Mouse (Mus musculus): ENCODE measurements at regions not wholly inside any gene's neighbourhood (a gene's known extent, or its start where the extent isn't known, plus 50 kb on each side); places are given as distances from the start of the nearest gene placed in this dataset.

GRCm38 (mm10) chr6:143528898-143529297, 361.9 kb downstream of the Etnk1 start:
- Histone ChIP-seq H3K36me3 (replicated peaks; ENCODE audit: control insufficient read depth, insufficient read depth) (no peaks in the 10 kb centered on the region), H3K9ac (no peak overlapping the region), H3K27me3 (ENCODE audit: control insufficient read depth, insufficient read depth, low read length) (no peaks in the 10 kb centered on the region), H3K4me3 (replicated peaks; ENCODE audit: low read length) (no peak overlapping the region), H3K4me1 (replicated peaks; ENCODE audit: control insufficient read depth, insufficient read depth, low read length) (no peaks in the 10 kb centered on the region), H3K4me2 (replicated peaks) (no peak overlapping the region), H3K9me3 (ENCODE audit: control insufficient read depth, low read length) (no peaks in the 10 kb centered on the region), H3K27ac (no peak overlapping the region)
- DNase-seq (ENCODE audit: low spot score) (no peak), ATAC-seq (ENCODE audit: low FRiP score) (no peak)
- WGBS, result 92% methylated on average over 7 of the region's 7 CpGs

- no peak for DNase-seq (ENCODE audit: low spot score)
- Histone ChIP-seq H3K27me3 (ENCODE audit: control insufficient read depth, insufficient read depth, low read length) (no peaks in the 10 kb centered on the region), H3K4me1 (replicated peaks; ENCODE audit: control insufficient read depth, insufficient read depth, low read length) (no peaks in the 10 kb centered on the region), H3K27ac (no peak overlapping the region), H3K9me3 (ENCODE audit: control insufficient read depth, low read length) (no peaks in the 10 kb centered on the region), H3K9ac (no peak overlapping the region), H3K36me3 (replicated peaks; ENCODE audit: control insufficient read depth, insufficient read depth) (no peaks in the 10 kb centered on the region), H3K4me2 (replicated peaks) (no peak overlapping the region), H3K4me3 (replicated peaks; ENCODE audit: low read length) (no peak overlapping the region)
- WGBS, result 59% methylated on average over 13 of the region's 13 CpGs
- ATAC-seq (ENCODE audit: low FRiP score), result no peak
Measured at GRCm38 (mm10) chr6:143530372-143531224, 363.6 kb downstream of the Etnk1 start.

- ATAC-seq (ENCODE audit: low FRiP score) (no peak), DNase-seq (ENCODE audit: low spot score) (no peak)
- H3K4me1 ChIP-seq (replicated peaks; ENCODE audit: control insufficient read depth, insufficient read depth, low read length), result no peaks in the 10 kb centered on the region
- H3K27ac ChIP-seq, result no peak overlapping the region
- 39% methylated on average over 6 of the region's 6 CpGs for WGBS
- H3K36me3 ChIP-seq (replicated peaks; ENCODE audit: control insufficient read depth, insufficient read depth), result no peaks in the 10 kb centered on the region
- no peaks in the 10 kb centered on the region for H3K9me3 ChIP-seq (ENCODE audit: control insufficient read depth, low read length)
- H3K27me3 ChIP-seq (ENCODE audit: control insufficient read depth, insufficient read depth, low read length), result no peaks in the 10 kb centered on the region
- H3K4me3 ChIP-seq (replicated peaks; ENCODE audit: low read length), result no peak overlapping the region
- no peak overlapping the region for H3K4me2 ChIP-seq (replicated peaks)
- no peak overlapping the region for H3K9ac ChIP-seq
Measured at GRCm38 (mm10) chr6:143531477-143531876, 364.5 kb downstream of the Etnk1 start.

GRCm38 (mm10) chr6:143532380-143532779, 365.4 kb downstream of the Etnk1 start:
- no peaks in the 10 kb centered on the region for H3K9me3 ChIP-seq (ENCODE audit: control insufficient read depth, low read length)
- no peak overlapping the region for H3K27ac ChIP-seq
- ATAC-seq (ENCODE audit: low FRiP score), result no peak
- no peaks in the 10 kb centered on the region for H3K4me1 ChIP-seq (replicated peaks; ENCODE audit: control insufficient read depth, insufficient read depth, low read length)
- H3K9ac ChIP-seq, result no peak overlapping the region
- DNase-seq (ENCODE audit: low spot score), result no peak
- H3K4me2 ChIP-seq (replicated peaks), result no peak overlapping the region
- no peak overlapping the region for H3K4me3 ChIP-seq (replicated peaks; ENCODE audit: low read length)
- WGBS, result 94% methylated on average over 12 of the region's 12 CpGs
- no peaks in the 10 kb centered on the region for H3K27me3 ChIP-seq (ENCODE audit: control insufficient read depth, insufficient read depth, low read length)
- no peaks in the 10 kb centered on the region for H3K36me3 ChIP-seq (replicated peaks; ENCODE audit: control insufficient read depth, insufficient read depth)

- Histone ChIP-seq H3K9me3 (ENCODE audit: control insufficient read depth, low read length) (no peaks in the 10 kb centered on the region), H3K36me3 (replicated peaks; ENCODE audit: control insufficient read depth, insufficient read depth) (no peaks in the 10 kb centered on the region), H3K9ac (no peak overlapping the region), H3K27me3 (ENCODE audit: control insufficient read depth, insufficient read depth, low read length) (no peaks in the 10 kb centered on the region), H3K4me3 (replicated peaks; ENCODE audit: low read length) (no peak overlapping the region), H3K4me1 (replicated peaks; ENCODE audit: control insufficient read depth, insufficient read depth, low read length) (no peaks in the 10 kb centered on the region), H3K4me2 (replicated peaks) (no peak overlapping the region), H3K27ac (no peak overlapping the region)
- 87% methylated on average over 12 of the region's 12 CpGs for WGBS
- DNase-seq (ENCODE audit: low spot score), result no peak
- ATAC-seq (ENCODE audit: low FRiP score), result no peak
Measured at GRCm38 (mm10) chr6:143535265-143535664, 368.2 kb downstream of the Etnk1 start.

GRCm38 (mm10) chr6:143535726-143536125, 368.7 kb downstream of the Etnk1 start:
- H3K4me2 ChIP-seq (replicated peaks), result no peak overlapping the region
- DNase-seq (ENCODE audit: low spot score) (no peak), ATAC-seq (ENCODE audit: low FRiP score) (no peak)
- H3K27me3 ChIP-seq (ENCODE audit: control insufficient read depth, insufficient read depth, low read length), result no peaks in the 10 kb centered on the region
- WGBS, result 92% methylated on average over 15 of the region's 15 CpGs
- no peaks in the 10 kb centered on the region for H3K9me3 ChIP-seq (ENCODE audit: control insufficient read depth, low read length)
- no peak overlapping the region for H3K27ac ChIP-seq
- no peaks in the 10 kb centered on the region for H3K36me3 ChIP-seq (replicated peaks; ENCODE audit: control insufficient read depth, insufficient read depth)
- no peaks in the 10 kb centered on the region for H3K4me1 ChIP-seq (replicated peaks; ENCODE audit: control insufficient read depth, insufficient read depth, low read length)
- no peak overlapping the region for H3K9ac ChIP-seq
- no peak overlapping the region for H3K4me3 ChIP-seq (replicated peaks; ENCODE audit: low read length)

GRCm38 (mm10) chr6:143536525-143537293, 369.7 kb downstream of the Etnk1 start:
- Histone ChIP-seq H3K27ac (no peak overlapping the region), H3K9me3 (ENCODE audit: control insufficient read depth, low read length) (no peaks in the 10 kb centered on the region), H3K4me1 (replicated peaks; ENCODE audit: control insufficient read depth, insufficient read depth, low read length) (no peaks in the 10 kb centered on the region), H3K9ac (no peak overlapping the region), H3K36me3 (replicated peaks; ENCODE audit: control insufficient read depth, insufficient read depth) (no peaks in the 10 kb centered on the region), H3K4me2 (replicated peaks) (no peak overlapping the region), H3K4me3 (replicated peaks; ENCODE audit: low read length) (no peak overlapping the region), H3K27me3 (ENCODE audit: control insufficient read depth, insufficient read depth, low read length) (no peaks in the 10 kb centered on the region)
- ATAC-seq (ENCODE audit: low FRiP score) (no peak), DNase-seq (ENCODE audit: low spot score) (no peak)
- WGBS, result 86% methylated on average over 11 of the region's 11 CpGs

- no peaks in the 10 kb centered on the region for H3K9me3 ChIP-seq (ENCODE audit: control insufficient read depth, low read length)
- H3K27ac ChIP-seq, result no peak overlapping the region
- DNase-seq (ENCODE audit: low spot score), result no peak
- no peaks in the 10 kb centered on the region for H3K4me1 ChIP-seq (replicated peaks; ENCODE audit: control insufficient read depth, insufficient read depth, low read length)
- H3K36me3 ChIP-seq (replicated peaks; ENCODE audit: control insufficient read depth, insufficient read depth), result no peaks in the 10 kb centered on the region
- H3K27me3 ChIP-seq (ENCODE audit: control insufficient read depth, insufficient read depth, low read length), result no peaks in the 10 kb centered on the region
- no peak overlapping the region for H3K4me2 ChIP-seq (replicated peaks)
- 91% methylated on average over 10 of the region's 10 CpGs for WGBS
- no peak overlapping the region for H3K4me3 ChIP-seq (replicated peaks; ENCODE audit: low read length)
- no peak for ATAC-seq (ENCODE audit: low FRiP score)
- H3K9ac ChIP-seq, result no peak overlapping the region
Measured at GRCm38 (mm10) chr6:143547406-143547903, 380.4 kb downstream of the Etnk1 start.

GRCm38 (mm10) chr6:143554946-143555345, 387.9 kb downstream of the Etnk1 start:
- DNase-seq (ENCODE audit: low spot score), result no peak
- WGBS, result 92% methylated on average over 3 of the region's 3 CpGs
- no peak for ATAC-seq (ENCODE audit: low FRiP score)
- Histone ChIP-seq H3K27me3 (ENCODE audit: control insufficient read depth, insufficient read depth, low read length) (no peaks in the 10 kb centered on the region), H3K4me2 (replicated peaks) (no peak overlapping the region), H3K27ac (no peak overlapping the region), H3K4me3 (replicated peaks; ENCODE audit: low read length) (no peak overlapping the region), H3K36me3 (replicated peaks; ENCODE audit: control insufficient read depth, insufficient read depth) (no peaks in the 10 kb centered on the region), H3K4me1 (replicated peaks; ENCODE audit: control insufficient read depth, insufficient read depth, low read length) (no peaks in the 10 kb centered on the region), H3K9me3 (ENCODE audit: control insufficient read depth, low read length) (no peaks in the 10 kb centered on the region), H3K9ac (no peak overlapping the region)
